Mouse (Mus musculus) neural tube, postnatal 0 days (tissue): Measurements from ENCODE around the gene Ssxb5. TPM values are rescaled to one million over a fixed set of nuclear protein-coding genes. Genes with fewer than 3 reads are reported as not detected.

Experiments
- polyA plus RNA-seq: library from polyadenylated mRNA; unstranded; fragments of >200 nt; fragmentation: Nextera tagmentation; extraction: Ambion mirVana; gene quantifications from 2 replicates; pipeline ENCODE4 v1.2.1, GENCODE M21; 2015

The Ssxb5 gene
- not detected in 2 replicates for polyA plus RNA-seq

GRCm38 (mm10) chrX:8803391-8803790, at the start of gene Ssxb5:
Gene Ssxb5 (plus strand): TSS chrX:8803691.

GRCm38 (mm10) chrX:8843694-8844093, 40.2 kb downstream of the Ssxb5 start, which contains the start of gene Gm6592:
Gene Gm6592 (plus strand): TSS chrX:8843994.

Other genes with a start within 250 kb of the Ssxb5 start
- not detected in 2 replicates for gene Ssxb3, start 211.9 kb upstream of the Ssxb5 start, polyA plus RNA-seq
- not detected in 2 replicates for gene Ssxb8, start 112.8 kb upstream of the Ssxb5 start, polyA plus RNA-seq
- not detected in 2 replicates for gene Ssx9, start 55.3 kb upstream of the Ssxb5 start, polyA plus RNA-seq
- not detected in 2 replicates for gene Gm6592, start 40.3 kb downstream of the Ssxb5 start, polyA plus RNA-seq
- gene Gm5751, start 70.6 kb downstream of the Ssxb5 start, polyA plus RNA-seq: not detected in 2 replicates
- gene B630019K06Rik, start 88.7 kb downstream of the Ssxb5 start, polyA plus RNA-seq: 41.5 and 51.1 TPM in 2 replicates
- not detected in 2 replicates for gene Fthl17b, start 159.3 kb downstream of the Ssxb5 start, polyA plus RNA-seq
- not detected in 2 replicates for gene Fthl17c, start 172.9 kb downstream of the Ssxb5 start, polyA plus RNA-seq
- gene Fthl17d, start 183.1 kb downstream of the Ssxb5 start, polyA plus RNA-seq: not detected in 2 replicates
- gene Fthl17e, start 229.8 kb downstream of the Ssxb5 start, polyA plus RNA-seq: not detected in 2 replicates